Mouse (Mus musculus) testis, postnatal 14 days (tissue): ENCODE measurements around the gene Crybb3.

ENCODE experiments used
- DNase-seq: peaks from one replicate; pipeline ENCODE4 v3.0.0; 2021; ENCODE audit warnings: low spot score

The Crybb3 gene

GRCm38 (mm10) chr5:113045511-113046273, 35.7 kb downstream of the Crybb3 start:
- no peak for DNase-seq

- no peak for DNase-seq
These were observed 37.9 kb downstream of the Crybb3 start for GRCm38 (mm10) chr5:113043531-113043930.

GRCm38 (mm10) chr5:113041567-113042071, 39.8 kb downstream of the Crybb3 start:
- no peak for DNase-seq

- no peak for DNase-seq
These were observed 40.6 kb downstream of the Crybb3 start for GRCm38 (mm10) chr5:113040776-113041175.

- DNase-seq: no peak
These were observed 42.8 kb downstream of the Crybb3 start for GRCm38 (mm10) chr5:113038601-113039000.

- DNase-seq: no peak
These were observed 46.0 kb downstream of the Crybb3 start for GRCm38 (mm10) chr5:113035094-113036047.

- no peak for DNase-seq
These were observed 50.1 kb downstream of the Crybb3 start for GRCm38 (mm10) chr5:113031201-113031754.

GRCm38 (mm10) chr5:113030082-113030481, 51.3 kb downstream of the Crybb3 start:
- DNase-seq: no peak

GRCm38 (mm10) chr5:113026706-113027105, 54.7 kb downstream of the Crybb3 start:
- no peak for DNase-seq
